8 mouse cellular contexts compared by ENCODE assay signal in the genomic region with DNA sequence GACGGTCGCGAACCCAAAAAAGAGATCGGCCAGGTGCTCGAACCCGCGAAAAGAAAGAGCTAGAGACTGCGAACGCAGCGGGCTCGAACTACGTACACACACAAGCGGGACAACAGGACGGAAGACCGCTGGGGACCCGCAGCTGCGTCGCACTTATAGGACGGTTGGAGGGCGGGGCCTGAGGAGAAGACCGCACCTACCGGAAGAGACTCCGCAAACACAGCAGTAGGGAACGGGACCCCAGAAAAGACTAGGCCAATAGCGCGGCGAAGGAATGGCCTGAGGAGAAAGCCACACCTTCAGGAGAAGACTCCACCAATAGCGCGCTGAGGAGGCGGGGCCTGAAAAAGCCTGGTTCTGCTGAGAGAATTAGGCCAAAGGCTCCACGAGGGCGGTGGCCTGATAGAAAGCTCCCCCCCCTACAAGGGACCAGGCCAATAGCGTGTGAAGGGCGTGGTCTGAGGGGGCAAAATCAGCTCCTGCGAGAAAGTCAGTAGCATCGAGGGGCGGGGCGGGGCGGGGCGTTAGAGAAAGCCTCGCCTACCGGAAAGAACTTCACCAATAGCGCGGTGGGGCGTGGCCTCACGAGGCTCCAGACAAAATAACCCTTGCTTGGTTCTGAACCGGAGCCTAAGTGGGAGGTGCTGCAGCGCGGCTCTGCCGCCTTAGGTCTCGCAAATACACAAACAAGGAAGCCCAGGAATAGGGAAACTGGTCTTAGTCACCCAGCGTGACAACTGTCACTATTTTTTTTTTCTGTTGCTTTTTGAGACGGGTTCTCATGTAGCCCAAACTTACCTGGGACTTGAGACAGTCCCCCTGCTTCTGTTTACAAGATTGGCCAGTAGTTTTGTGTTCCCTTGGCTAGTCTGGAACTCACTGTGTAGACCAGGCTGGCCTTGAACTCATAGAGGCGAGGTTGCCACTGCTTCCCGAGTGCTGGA. TPM values are rescaled to one million over a fixed set of nuclear protein-coding genes. Genes with fewer than 3 reads are reported as not detected.
DNase-seq lines count a peak whose midpoint lies in the region; ATAC-seq and TF ChIP-seq lines count a peak whose summit lies in the region.

A gene (minus strand): TSS at position 313 of the 944 bp plus-strand sequence.

- peak; percentile 88 for ATAC-seq in common myeloid progenitor, adult 5-6 weeks (replicated peaks; ENCODE audit: low read depth, poor library complexity, severe bottlenecking)
- peak; percentile 98 for ATAC-seq in hindbrain, postnatal 0 days
- peak; percentile 80 for ATAC-seq in megakaryocyte, adult 5-6 weeks (ENCODE audit: poor library complexity, severe bottlenecking)

- H3K4me1 ChIP-seq in hindbrain, postnatal 0 days (ENCODE audit: insufficient read depth, low read length): 0 out of 2 replicates have a peak, but pooled peaks cover 6% of the 10 kb centered on the region

- 3% methylated on average over 55 of the region's 55 CpGs for WGBS in hindbrain, postnatal 0 days

- peak; percentile 100 for DNase-seq in ZHBTc4 (ENCODE audit: low read depth, low spot score)
- DNase-seq in gastrocnemius, adult 2 months: peak; percentile 100
- DNase-seq in hindbrain, postnatal 0 days (ENCODE audit: low spot score): peak; percentile 100
- DNase-seq in left cerebral cortex, adult 2 months (ENCODE audit: extremely low spot score in 1 of 2, low spot score in 2 of 2): peak; percentile 92 to 97
- peak; percentile 97 to 99 for DNase-seq in right cerebral cortex, adult 2 months (ENCODE audit: low spot score in 2 of 2)
- peak; percentile 100 for DNase-seq in urinary bladder, postnatal 14 days (ENCODE audit: low spot score)

- H3K27me3 ChIP-seq in hindbrain, postnatal 0 days (ENCODE audit: insufficient read depth, low read length): no peaks in the 10 kb centered on the region

- peak within 1 kb of the TSS; percentile 82 for H3K4me2 ChIP-seq in hindbrain, postnatal 0 days (ENCODE audit: low read depth, low read length)

- intact Hi-C loops in gastrocnemius, adult 2 months (cut with DNase I): loop anchor here (2.0 to 5.0 kb wide), 2 partner anchors 72 to 119 kb away; no protein-coding TSS in a partner anchor
- intact Hi-C loops in left cerebral cortex, adult 2 months (cut with DNase I): loop anchor here (1.0 to 2.0 kb wide), 3 partner anchors 35 to 119 kb away; a partner anchor contains a TSS

- TF ChIP-seq CTCF in gastrocnemius, adult 2 months (IDR thresholded peaks at IDR 0.05): no peak
- TF ChIP-seq CTCF in hindbrain, postnatal 0 days (IDR thresholded peaks at IDR 0.05; ENCODE audit: low read depth): peak; percentile 5; the same call in 1 of the 2 replicates
- TF ChIP-seq CTCF in left cerebral cortex, adult 2 months (IDR thresholded peaks at IDR 0.05): no peak

- H3K9ac ChIP-seq in hindbrain, postnatal 0 days (replicated peaks; ENCODE audit: low read length): peak within 1 kb of the TSS; percentile 63

- H3K36me3 ChIP-seq in hindbrain, postnatal 0 days (ENCODE audit: insufficient read depth, low read length): no peaks in the 10 kb centered on the region

- peak within 1 kb of the TSS; percentile 94 for H3K27ac ChIP-seq in gastrocnemius, adult 2 months
- peak within 1 kb of the TSS; percentile 93 for H3K27ac ChIP-seq in hindbrain, postnatal 0 days
- peak within 1 kb of the TSS; percentile 98 for H3K27ac ChIP-seq in left cerebral cortex, adult 2 months

- no peaks in the 10 kb centered on the region for H3K9me3 ChIP-seq in hindbrain, postnatal 0 days (ENCODE audit: low read length)

- H3K4me3 ChIP-seq in gastrocnemius, adult 2 months: peak within 1 kb of the TSS; percentile 95
- H3K4me3 ChIP-seq in hindbrain, postnatal 0 days (ENCODE audit: low read length): peak within 1 kb of the TSS; percentile 57
- H3K4me3 ChIP-seq in left cerebral cortex, adult 2 months: peak within 1 kb of the TSS; percentile 65

RNA-seq across cellular contexts. Expression of the gene that starts here (rescaled TPM):
- 7.3 and 19.9 TPM in 2 replicates for total RNA-seq in common myeloid progenitor, adult 5-6 weeks (2017)
- total RNA-seq in gastrocnemius, adult 2 months (2021): 100 to 1,000 TPM in 1 of 2 experiments, 10 to 100 TPM in 1; 66.5 to 182 TPM
- total RNA-seq in hindbrain, postnatal 0 days (2014; rRNA removed): 12.1 and 17.1 TPM in 2 replicates
- 4.6 and 4.9 TPM in 2 replicates for polyA plus RNA-seq in hindbrain, postnatal 0 days (2015; fragmentation: Nextera tagmentation; extraction: Ambion mirVana)
- 10 to 100 TPM; 19.5 to 20.7 TPM for total RNA-seq in left cerebral cortex, adult 2 months (2021)
- 9.0 and 11.0 TPM in 2 replicates for total RNA-seq in megakaryocyte, adult 5-6 weeks (2015)
- 10.5 and 11.1 TPM in 2 replicates for total RNA-seq in megakaryocyte, adult 5-6 weeks (2017)

Comparison
In these comparisons a context has a peak if more than half of its experiments do, and no peak if none do; other contexts are left out.
1. Peak in every context shown above with its lines: DNase-seq, ATAC-seq, H3K4me3 ChIP-seq and H3K27ac ChIP-seq.